Mouse (Mus musculus) intestine, embryonic 16.5 days (tissue): ENCODE measurements around the gene P3h3. TPM values are rescaled to one million over a fixed set of nuclear protein-coding genes. Genes with fewer than 3 reads are reported as not detected.
A peak's percentile ranks its signal among the peaks of the same experiment; 100 is the strongest.

ENCODE experiments used
- ATAC-seq: fragments of 200-750 bp; cut with Nextera tagmentation; 2 replicates; pipeline ENCODE4 v1.8.0; 2017; ENCODE audit warnings: moderate TSS enrichment, moderate library complexity
- H3K27ac ChIP-seq: fragments of 300-500 bp; sonication (generic); 2 replicates; pipeline ENCODE4 v1.5.1; 2014; ENCODE audit warnings: mild to moderate bottlenecking, low read length
- H3K27me3 ChIP-seq: fragments of 300-500 bp; sonication (generic); replicated peaks from 2 replicates; pipeline ENCODE4 v1.6.1; 2014; ENCODE audit warnings: low read length, control low read depth, mixed read lengths; ENCODE audit not compliant: control insufficient read depth, insufficient read depth
- H3K36me3 ChIP-seq: fragments of 300-500 bp; sonication (generic); 2 replicates; pipeline ENCODE4 v1.6.1; 2014; ENCODE audit warnings: low read length, control low read depth; ENCODE audit not compliant: control insufficient read depth, insufficient read depth
- H3K4me1 ChIP-seq: fragments of 300-500 bp; sonication (generic); 2 replicates; pipeline ENCODE4 v1.6.1; 2014; ENCODE audit warnings: low read length, control low read depth, mixed read lengths; ENCODE audit not compliant: control insufficient read depth, insufficient read depth
- H3K4me2 ChIP-seq: fragments of 300-500 bp; sonication (generic); 2 replicates; pipeline ENCODE4 v1.6.1; 2014; ENCODE audit warnings: low read depth, low read length, control low read depth
- H3K4me3 ChIP-seq: fragments of 300-500 bp; sonication (generic); 2 replicates; pipeline ENCODE4 v1.5.1; 2014; ENCODE audit warnings: mild to moderate bottlenecking, low read length
- H3K9ac ChIP-seq: fragments of 300-500 bp; sonication (generic); 2 replicates; pipeline ENCODE4 v1.6.1; 2014; ENCODE audit warnings: low read depth, low read length
- H3K9me3 ChIP-seq: fragments of 300-500 bp; sonication (generic); 2 replicates; pipeline ENCODE4 v1.6.1; 2016; ENCODE audit warnings: low read length, control low read depth; ENCODE audit not compliant: control insufficient read depth
- WGBS: fragments of 180-500 bp; shearing (Covaris S2); extraction: QIAGEN DNeasy Blood & Tissue Kit; methylation state at CpG from one replicate; pipeline ENCODE4 v1.1.7; 2014; 5-methylcytosine and 5-hydroxymethylcytosine counted together
- polyA plus RNA-seq: library from polyadenylated mRNA; unstranded; fragments of >200 nt; fragmentation: Nextera tagmentation; extraction: Ambion mirVana; gene quantifications from 2 replicates; pipeline ENCODE4 v1.2.1, GENCODE M21; 2015

P3h3 gene
- polyA plus RNA-seq, 1 experiment from 2014 or later, result 5.6 TPM

DNA sequence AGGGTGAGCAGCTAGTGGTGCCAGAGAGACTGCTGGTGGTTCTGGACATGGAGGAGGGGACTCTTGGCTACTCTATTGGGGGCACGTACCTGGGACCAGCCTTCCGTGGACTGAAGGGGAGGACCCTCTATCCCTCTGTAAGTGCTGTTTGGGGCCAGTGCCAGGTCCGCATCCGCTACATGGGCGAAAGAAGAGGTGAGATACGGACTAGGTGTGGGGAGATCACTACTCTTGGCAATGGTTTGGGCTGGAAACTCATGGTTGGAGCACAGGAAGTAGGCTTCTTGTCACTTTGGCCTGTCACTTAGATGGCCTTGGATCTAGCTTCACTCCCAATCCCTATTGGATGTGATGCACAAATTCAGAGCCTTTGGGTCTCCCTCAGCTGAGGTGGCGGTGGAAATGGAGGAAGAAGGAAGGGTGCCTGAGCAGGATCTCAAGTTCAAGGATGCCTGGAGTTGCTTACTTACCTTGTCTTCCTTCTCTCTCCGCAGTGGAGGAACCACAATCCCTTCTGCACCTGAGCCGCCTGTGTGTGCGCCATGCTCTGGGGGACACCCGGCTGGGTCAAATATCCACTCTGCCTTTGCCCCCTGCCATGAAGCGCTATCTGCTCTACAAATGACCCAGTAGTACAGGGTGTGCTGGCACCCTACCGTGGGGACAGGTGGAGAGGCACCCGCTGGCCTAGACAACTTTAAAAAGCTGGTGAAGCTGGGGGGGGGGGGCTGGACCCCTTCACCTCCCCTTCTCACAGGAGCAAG lies 47.6 kb downstream of the P3h3 start:
- Histone ChIP-seq H3K4me2 (peak overlapping the region; percentile 74), H3K27ac (peak overlapping the region; percentile 96), H3K4me3 (peak overlapping the region; percentile 57), H3K9me3 (no peaks in the 10 kb centered on the region), H3K4me1 (peaks cover 42% of the 10 kb centered on the region), H3K36me3 (peaks cover 3% of the 10 kb centered on the region; the same call in 1 of the 2 replicates), H3K27me3 (no peaks in the 10 kb centered on the region), H3K9ac (peak overlapping the region; percentile 74)
- ATAC-seq, result no peak
- WGBS, result 42% methylated on average over 14 of the region's 14 CpGs

DNA sequence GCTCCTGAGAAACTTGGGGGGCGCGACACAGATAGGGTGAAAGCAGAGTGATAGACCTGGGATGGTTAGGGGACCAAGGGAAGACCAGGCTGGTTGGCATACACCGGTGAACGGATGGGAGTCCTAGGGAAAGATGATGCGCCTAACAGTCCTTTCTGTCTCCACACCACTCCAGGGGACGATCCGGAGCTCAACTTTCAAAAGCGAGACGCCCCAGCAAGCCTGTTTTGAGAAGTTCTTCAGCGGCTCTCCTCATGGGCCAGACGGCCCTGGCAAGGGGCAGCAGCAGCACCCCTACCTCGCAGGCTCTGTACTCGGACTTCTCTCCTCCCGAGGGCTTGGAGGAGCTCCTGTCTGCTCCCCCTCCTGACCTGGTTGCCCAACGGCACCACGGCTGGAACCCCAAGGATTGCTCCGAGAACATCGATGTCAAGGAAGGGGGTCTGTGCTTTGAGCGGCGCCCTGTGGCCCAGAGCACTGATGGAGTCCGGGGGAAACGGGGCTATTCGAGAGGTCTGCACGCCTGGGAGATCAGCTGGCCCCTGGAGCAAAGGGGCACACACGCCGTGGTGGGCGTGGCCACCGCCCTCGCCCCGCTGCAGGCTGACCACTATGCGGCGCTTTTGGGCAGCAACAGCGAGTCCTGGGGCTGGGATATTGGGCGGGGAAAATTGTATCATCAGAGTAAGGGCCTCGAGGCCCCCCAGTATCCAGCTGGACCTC lies 48.3 kb downstream of the P3h3 start:
- no peaks in the 10 kb centered on the region for H3K9me3 ChIP-seq
- under 1% methylated on average over 35 of the region's 35 CpGs for WGBS
- H3K27me3 ChIP-seq, result no peaks in the 10 kb centered on the region
- ATAC-seq, result peak; percentile 31
- H3K4me3 ChIP-seq, result peak overlapping the region; percentile 57
- peaks cover 35% of the 10 kb centered on the region for H3K4me1 ChIP-seq
- H3K9ac ChIP-seq, result peak overlapping the region; percentile 74
- peak overlapping the region; percentile 74 for H3K4me2 ChIP-seq
- peak overlapping the region; percentile 96 for H3K27ac ChIP-seq
- peaks cover 3% of the 10 kb centered on the region; the same call in 1 of the 2 replicates for H3K36me3 ChIP-seq

DNA sequence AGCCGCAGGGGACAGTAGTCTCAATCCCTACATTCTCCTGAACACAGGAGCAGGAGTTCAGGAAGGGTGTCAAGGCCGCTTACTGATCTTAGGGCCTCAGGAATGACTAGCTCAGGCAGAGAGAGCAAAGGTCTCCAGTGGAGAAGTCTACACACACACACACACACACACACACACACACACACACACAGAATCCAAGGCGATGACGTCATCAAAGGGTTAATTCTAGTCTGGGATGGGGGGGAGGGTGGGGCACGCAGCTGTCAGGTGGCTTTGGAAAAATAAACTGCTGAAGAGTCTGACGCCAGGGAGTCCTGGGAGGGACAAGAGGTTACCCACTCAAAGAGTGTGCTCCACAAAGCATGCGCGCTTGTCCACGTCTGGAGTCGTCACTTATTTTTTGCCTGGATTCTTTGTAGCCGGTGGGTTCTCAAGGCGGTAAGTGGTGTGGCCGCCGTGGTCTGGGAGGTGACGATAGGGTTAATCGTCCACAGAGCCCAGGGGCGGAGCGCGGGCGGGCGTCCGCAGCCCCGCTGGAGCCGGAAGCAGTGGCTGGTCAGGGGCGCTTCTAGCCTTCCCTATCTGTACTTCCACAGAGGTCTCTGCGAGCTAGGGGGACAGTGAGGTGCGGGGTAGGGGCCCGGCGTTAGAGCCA lies 49.1 kb downstream of the P3h3 start, which contains the start of gene Spsb2:
TSS of gene Spsb2 (plus strand) at position 304 of the 655 bp plus-strand sequence.
- Histone ChIP-seq H3K27me3 (no peaks in the 10 kb centered on the region), H3K27ac (peak within 1 kb of the TSS; percentile 96), H3K4me2 (peak within 1 kb of the TSS; percentile 74), H3K9me3 (no peaks in the 10 kb centered on the region), H3K4me1 (peaks cover 34% of the 10 kb centered on the region), H3K36me3 (peaks cover 3% of the 10 kb centered on the region; the same call in 1 of the 2 replicates), H3K9ac (peak within 1 kb of the TSS; percentile 74), H3K4me3 (peak within 1 kb of the TSS; percentile 57)
- WGBS, result 3% methylated on average over 29 of the region's 29 CpGs
- ATAC-seq, result peak; percentile 61

DNA sequence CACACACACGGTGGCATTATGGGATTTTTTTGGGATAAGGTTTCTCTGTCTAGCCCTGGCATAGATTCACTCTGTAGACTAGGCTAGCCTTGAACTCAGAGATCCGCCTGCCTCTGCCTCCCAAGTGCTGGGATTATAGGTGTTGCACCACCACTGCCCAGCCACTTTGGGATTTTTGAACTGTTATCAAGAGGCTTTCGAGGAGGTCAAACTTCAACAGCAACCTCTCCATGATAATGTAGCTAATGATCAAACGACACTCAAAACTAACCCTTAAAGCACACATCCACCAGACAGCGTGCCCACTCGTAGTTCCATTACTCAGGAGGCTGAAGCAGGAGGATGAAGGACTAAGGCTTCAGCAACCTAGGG lies 49.6 kb downstream of the P3h3 start:
- Histone ChIP-seq H3K4me2 (peak overlapping the region; percentile 74), H3K9ac (peak overlapping the region; percentile 74), H3K9me3 (no peaks in the 10 kb centered on the region), H3K4me1 (peaks cover 34% of the 10 kb centered on the region), H3K4me3 (peak overlapping the region; percentile 57), H3K36me3 (peaks cover 3% of the 10 kb centered on the region; the same call in 1 of the 2 replicates), H3K27ac (peak overlapping the region; percentile 96), H3K27me3 (no peaks in the 10 kb centered on the region)
- WGBS, result 55% methylated on average over 6 of the region's 6 CpGs
- ATAC-seq, result no peak

DNA sequence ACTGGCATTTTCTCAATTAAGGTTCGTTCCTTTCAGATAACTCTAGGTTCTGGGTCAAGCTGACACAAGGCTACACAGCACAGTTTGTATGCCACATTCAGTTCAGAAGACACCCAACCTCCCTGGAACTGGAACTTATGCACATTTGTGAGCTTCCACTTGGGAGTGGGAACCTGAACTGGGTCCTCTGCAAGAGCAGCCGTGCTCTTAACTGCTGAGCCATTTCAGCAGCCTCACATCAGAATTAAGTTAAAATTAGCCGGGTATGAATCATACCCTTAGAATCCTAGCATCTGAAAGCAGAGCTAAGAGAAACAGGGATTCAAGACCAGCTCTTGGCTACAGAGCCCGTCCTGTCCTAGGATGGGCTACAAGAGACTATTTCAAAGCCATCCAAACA lies 50.2 kb downstream of the P3h3 start:
- Histone ChIP-seq H3K4me3 (no peak overlapping the region), H3K27me3 (no peaks in the 10 kb centered on the region), H3K36me3 (peaks cover 3% of the 10 kb centered on the region; the same call in 1 of the 2 replicates), H3K27ac (peak overlapping the region; percentile 96; the same call in 1 of the 2 replicates), H3K9ac (no peak overlapping the region), H3K4me1 (peaks cover 32% of the 10 kb centered on the region), H3K4me2 (no peak overlapping the region), H3K9me3 (no peaks in the 10 kb centered on the region)
- ATAC-seq, result no peak
- WGBS, result 87% methylated on average over 4 of the region's 4 CpGs

- H3K27ac ChIP-seq, result peak overlapping the region; percentile 94
- no peaks in the 10 kb centered on the region; the same call in 1 of the 2 replicates for H3K36me3 ChIP-seq
- H3K27me3 ChIP-seq, result no peaks in the 10 kb centered on the region
- no peak for ATAC-seq
- H3K9me3 ChIP-seq, result no peaks in the 10 kb centered on the region
- H3K9ac ChIP-seq, result peak overlapping the region; percentile 36
- H3K4me2 ChIP-seq, result peak overlapping the region; percentile 90
- H3K4me1 ChIP-seq, result peaks cover 25% of the 10 kb centered on the region
- peak overlapping the region; percentile 59 for H3K4me3 ChIP-seq
- WGBS, result 76% methylated on average over 7 of the region's 7 CpGs
Observed at GRCm38 (mm10) chr6:124806446-124807140, 51.0 kb downstream of the P3h3 start.

DNA sequence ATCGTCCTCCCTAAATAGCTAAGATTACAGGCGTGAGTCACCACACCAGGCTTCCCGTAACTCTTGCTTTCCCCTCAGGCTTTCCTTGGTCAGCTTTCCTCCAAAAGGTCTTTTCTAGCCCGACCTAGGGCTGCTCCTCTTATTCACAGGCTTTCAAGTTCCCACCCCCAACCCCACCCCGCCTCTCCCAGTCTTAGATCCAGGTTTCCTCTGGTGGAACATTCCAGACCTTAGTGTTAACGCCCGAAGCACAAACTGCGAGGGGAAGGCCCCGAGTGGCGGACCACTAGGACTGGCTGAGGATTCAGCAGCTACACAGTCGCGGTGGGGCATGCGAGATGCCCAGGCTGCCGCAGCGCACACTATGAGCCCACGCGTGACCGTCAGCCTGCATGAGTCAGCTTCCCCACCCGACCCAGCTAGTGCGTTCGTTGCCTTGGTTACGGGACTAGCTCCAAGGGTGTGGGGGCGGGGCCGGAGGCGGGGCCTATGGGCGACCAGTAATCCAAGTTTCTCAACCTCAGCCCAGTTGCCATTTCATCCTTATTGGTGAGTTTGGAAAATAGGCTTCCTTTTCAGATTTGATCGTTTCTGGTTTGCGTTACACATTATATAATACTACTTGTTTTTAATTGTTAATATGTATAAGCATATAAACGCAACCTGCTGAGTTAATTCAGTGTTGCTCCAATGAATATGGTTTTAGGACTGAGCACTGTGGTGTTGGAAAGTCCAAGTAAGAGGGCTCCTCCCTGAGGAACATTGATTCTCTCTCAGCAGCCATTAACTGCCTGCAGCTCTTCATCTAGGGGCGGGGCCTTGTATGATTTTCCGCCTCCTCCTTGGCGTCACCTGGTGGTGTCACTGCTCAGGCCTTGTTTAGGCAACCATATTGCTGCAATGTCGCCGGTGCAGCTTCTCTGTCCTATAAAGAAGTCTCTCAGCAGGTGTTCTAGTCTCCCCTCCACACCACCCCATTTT lies 51.9 kb downstream of the P3h3 start:
- ATAC-seq, result peak; percentile 76
- H3K4me3 ChIP-seq, result peak overlapping the region; percentile 59
- peak overlapping the region; percentile 90 for H3K4me2 ChIP-seq
- no peaks in the 10 kb centered on the region for H3K27me3 ChIP-seq
- no peaks in the 10 kb centered on the region; the same call in 1 of the 2 replicates for H3K36me3 ChIP-seq
- H3K27ac ChIP-seq, result peak overlapping the region; percentile 94
- peaks cover 22% of the 10 kb centered on the region for H3K4me1 ChIP-seq
- peak overlapping the region; percentile 71 for H3K9ac ChIP-seq
- no peaks in the 10 kb centered on the region for H3K9me3 ChIP-seq
- WGBS, result 1% methylated on average over 34 of the region's 34 CpGs

- 89% methylated on average over 3 of the region's 3 CpGs for WGBS
- Histone ChIP-seq H3K4me3 (no peak overlapping the region), H3K27me3 (no peaks in the 10 kb centered on the region), H3K9me3 (no peaks in the 10 kb centered on the region), H3K4me1 (peaks cover 14% of the 10 kb centered on the region), H3K4me2 (no peak overlapping the region), H3K9ac (no peak overlapping the region), H3K36me3 (no peaks in the 10 kb centered on the region), H3K27ac (no peak overlapping the region)
- ATAC-seq, result no peak
Observed at GRCm38 (mm10) chr6:124804341-124804740, 53.2 kb downstream of the P3h3 start.
